Mouse (Mus musculus) liver, embryonic 11.5 days (tissue): ENCODE measurements around the gene Car10. TPM values are rescaled to one million over a fixed set of nuclear protein-coding genes. Genes with fewer than 3 reads are reported as not detected.
A peak's percentile ranks its signal among the peaks of the same experiment; 100 is the strongest.

Experiments used
- ATAC-seq: fragments of 200-750 bp; cut with Nextera tagmentation; replicated peaks from 2 replicates; pipeline ENCODE4 v1.8.0; 2017; ENCODE audit warnings: moderate number of reproducible peaks, mild to moderate bottlenecking, moderate TSS enrichment, moderate library complexity; ENCODE audit not compliant: low FRiP score
- DNase-seq: peaks from one replicate; pipeline ENCODE4 v3.0.0-alpha.2; 2017; ENCODE audit warnings: low spot score
- H3K27ac ChIP-seq: fragments of 300-500 bp; sonication (generic); 2 replicates; pipeline ENCODE4 v1.5.1; 2014; ENCODE audit warnings: mild to moderate bottlenecking, low read depth, low read length, control low read depth
- H3K27me3 ChIP-seq: fragments of 300-500 bp; sonication (generic); replicated peaks from 2 replicates; pipeline ENCODE4 v1.6.1; 2014; ENCODE audit warnings: low read length, mixed read lengths; ENCODE audit not compliant: control insufficient read depth, insufficient read depth
- H3K36me3 ChIP-seq: fragments of 300-500 bp; sonication (generic); 2 replicates; pipeline ENCODE4 v1.6.1; 2014; ENCODE audit warnings: mild to moderate bottlenecking, low read length, moderate library complexity, mixed read lengths; ENCODE audit not compliant: control insufficient read depth, insufficient read depth
- H3K4me1 ChIP-seq: fragments of 300-500 bp; sonication (generic); replicated peaks from 2 replicates; pipeline ENCODE4 v1.6.1; 2014; ENCODE audit warnings: low read length, mixed read lengths; ENCODE audit not compliant: control insufficient read depth, insufficient read depth
- H3K4me2 ChIP-seq: fragments of 300-500 bp; sonication (generic); 2 replicates; pipeline ENCODE4 v1.6.1; 2014; ENCODE audit warnings: mild to moderate bottlenecking, control low read depth, moderate library complexity
- H3K4me3 ChIP-seq: fragments of 300-500 bp; sonication (generic); 2 replicates; pipeline ENCODE4 v1.5.1; 2014; ENCODE audit warnings: low read depth, low read length, control low read depth
- H3K9ac ChIP-seq: fragments of 300-500 bp; sonication (generic); 2 replicates; pipeline ENCODE4 v1.6.1; 2014; ENCODE audit warnings: low read depth, low read length, control low read depth
- H3K9me3 ChIP-seq: fragments of 300-500 bp; sonication (generic); 2 replicates; pipeline ENCODE4 v1.6.1; 2016; ENCODE audit warnings: low read length, inconsistent platforms, mixed read lengths; ENCODE audit not compliant: control insufficient read depth
- WGBS: fragments of 180-500 bp; shearing (Covaris S2); extraction: QIAGEN DNeasy Blood & Tissue Kit; methylation state at CpG from one replicate; pipeline ENCODE4 v1.1.7; 2014; 5-methylcytosine and 5-hydroxymethylcytosine counted together
- polyA plus RNA-seq: library from polyadenylated mRNA; unstranded; fragments of >200 nt; fragmentation: Nextera tagmentation; extraction: Ambion mirVana; gene quantifications from 2 replicates; pipeline ENCODE4 v1.2.1, GENCODE M21; 2014

Gene Car10
- 0.18 and 0.27 TPM in 2 replicates for polyA plus RNA-seq

DNA sequence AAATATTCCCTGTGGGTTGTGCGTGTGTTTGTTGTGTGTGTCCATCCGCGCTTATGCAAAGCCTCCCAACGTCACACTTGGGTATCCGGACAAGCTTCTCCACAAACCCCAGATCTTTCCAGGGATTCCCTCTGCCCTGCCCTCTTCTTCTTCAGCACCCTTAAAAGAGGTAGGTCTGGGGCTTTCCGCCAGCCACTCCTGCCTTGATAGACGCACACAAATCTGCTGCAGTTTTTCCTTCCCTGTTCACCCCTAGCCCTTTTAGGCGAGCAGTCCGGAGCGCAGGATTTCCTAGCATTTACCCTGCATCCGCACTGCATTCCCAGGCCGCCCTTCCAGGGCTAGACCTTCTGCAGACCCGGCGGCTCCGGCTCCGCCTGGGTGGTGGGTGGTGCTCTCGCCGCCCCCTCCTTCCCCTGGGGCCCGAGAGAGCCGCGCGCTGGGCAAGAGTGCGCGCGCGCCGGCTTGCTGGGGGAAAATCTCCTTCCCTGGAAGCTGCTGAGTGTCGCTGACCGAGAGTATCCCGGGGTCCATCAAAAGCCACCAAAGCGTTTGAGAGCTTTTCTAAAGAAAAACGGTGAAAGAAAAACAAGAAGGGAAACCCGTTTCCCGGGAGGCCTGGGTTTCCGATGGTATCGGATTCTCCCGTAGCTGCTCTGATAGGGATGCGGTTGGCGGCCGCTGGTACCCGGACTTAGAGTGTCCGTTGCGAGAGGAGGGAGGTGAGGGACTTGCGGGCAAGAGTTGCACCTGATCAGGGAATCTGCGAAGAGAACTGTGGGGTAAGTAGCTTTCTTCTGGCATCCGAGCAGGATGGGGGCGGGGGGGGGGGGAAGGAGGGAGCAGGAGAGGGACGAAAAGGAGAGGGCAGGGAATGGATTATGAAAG, at the start of gene Car10:
TSS of gene Car10 (plus strand) at position 88 of the 888 bp plus-strand sequence.
- peak within 1 kb of the TSS; percentile 36 for H3K4me3 ChIP-seq
- DNase-seq (no peak), ATAC-seq (no peak)
- H3K4me2 ChIP-seq: peak within 1 kb of the TSS; percentile 61
- H3K27ac ChIP-seq: no peak within 1 kb of the TSS
- WGBS: under 1% methylated on average over 47 of the region's 48 CpGs
- H3K9ac ChIP-seq: no peak within 1 kb of the TSS
- H3K27me3 ChIP-seq: peaks cover 48% of the 10 kb centered on the region
- no peaks in the 10 kb centered on the region for H3K36me3 ChIP-seq
- H3K4me1 ChIP-seq: peaks cover 4% of the 10 kb centered on the region; the same call in 1 of the 2 replicates
- no peaks in the 10 kb centered on the region for H3K9me3 ChIP-seq

- H3K9me3 ChIP-seq: no peaks in the 10 kb centered on the region
- H3K4me1 ChIP-seq: no peaks in the 10 kb centered on the region
- ATAC-seq: no peak
- H3K27me3 ChIP-seq: no peaks in the 10 kb centered on the region
- H3K4me2 ChIP-seq: no peak overlapping the region
- no peak overlapping the region for H3K27ac ChIP-seq
- no peak for DNase-seq
- no peaks in the 10 kb centered on the region for H3K36me3 ChIP-seq
- H3K9ac ChIP-seq: no peak overlapping the region
- WGBS: 65% methylated on average over 6 of the region's 6 CpGs
- H3K4me3 ChIP-seq: no peak overlapping the region
Measured at GRCm38 (mm10) chr11:93065021-93065420, 32.8 kb upstream of the Car10 start.

DNA sequence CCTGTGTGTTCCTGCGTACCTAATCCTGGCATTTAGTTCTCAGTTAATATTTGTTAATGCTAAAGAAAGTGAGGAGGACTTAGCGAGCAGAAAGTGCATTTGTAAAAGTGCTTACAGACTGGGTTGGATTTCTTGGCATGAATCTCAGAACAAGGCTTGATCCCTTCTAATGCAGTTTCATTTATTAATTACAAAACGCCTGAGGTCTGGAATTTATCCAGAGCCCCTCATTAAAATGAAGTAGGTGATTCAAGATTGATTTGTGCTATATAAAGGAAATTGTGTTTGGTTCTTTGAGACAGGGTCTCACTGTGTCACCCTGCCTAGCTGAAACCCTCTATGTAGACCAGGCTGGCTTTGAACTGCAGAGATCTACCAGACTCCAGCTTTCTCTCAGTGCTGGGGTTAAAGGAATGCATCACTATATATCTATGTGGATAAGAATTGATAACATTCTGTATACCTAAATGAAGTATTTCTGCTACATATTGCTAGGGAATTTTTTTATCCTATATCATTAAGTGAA, 32.1 kb upstream of the Car10 start:
- Histone ChIP-seq H3K9me3 (no peaks in the 10 kb centered on the region), H3K27me3 (no peaks in the 10 kb centered on the region), H3K4me3 (no peak overlapping the region), H3K4me1 (no peaks in the 10 kb centered on the region), H3K36me3 (no peaks in the 10 kb centered on the region), H3K9ac (no peak overlapping the region), H3K4me2 (no peak overlapping the region), H3K27ac (no peak overlapping the region)
- WGBS: 70% methylated on average over 3 of the region's 3 CpGs
- ATAC-seq (no peak), DNase-seq (no peak)

DNA sequence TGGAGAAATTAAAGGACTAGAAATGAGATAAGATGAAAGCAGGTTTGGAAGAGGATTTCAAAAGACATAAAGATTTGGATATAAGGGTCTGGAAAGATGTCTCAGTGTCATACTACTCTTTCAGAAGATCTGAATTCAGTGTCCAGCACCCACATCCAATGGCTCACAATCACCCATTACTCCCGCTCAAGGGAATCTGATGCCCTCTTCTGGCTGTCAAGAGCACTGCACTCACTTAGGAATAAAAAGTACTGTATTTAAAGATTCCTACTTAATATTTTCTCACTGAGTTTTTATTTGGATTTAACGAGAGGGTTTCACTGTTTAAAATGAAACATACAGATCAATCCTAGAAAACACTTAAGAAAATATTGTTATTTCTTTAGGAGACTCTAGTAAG, 2.2 kb upstream of the Car10 start:
- no peak overlapping the region for H3K27ac ChIP-seq
- H3K9ac ChIP-seq: no peak overlapping the region
- no peaks in the 10 kb centered on the region for H3K36me3 ChIP-seq
- H3K4me3 ChIP-seq: no peak overlapping the region
- peaks cover 35% of the 10 kb centered on the region for H3K27me3 ChIP-seq
- no peak for DNase-seq
- H3K4me1 ChIP-seq: peaks cover 4% of the 10 kb centered on the region; the same call in 1 of the 2 replicates
- H3K9me3 ChIP-seq: no peaks in the 10 kb centered on the region
- WGBS: 10% methylated on average over 2 of the region's 2 CpGs
- no peak overlapping the region for H3K4me2 ChIP-seq
- no peak for ATAC-seq

DNA sequence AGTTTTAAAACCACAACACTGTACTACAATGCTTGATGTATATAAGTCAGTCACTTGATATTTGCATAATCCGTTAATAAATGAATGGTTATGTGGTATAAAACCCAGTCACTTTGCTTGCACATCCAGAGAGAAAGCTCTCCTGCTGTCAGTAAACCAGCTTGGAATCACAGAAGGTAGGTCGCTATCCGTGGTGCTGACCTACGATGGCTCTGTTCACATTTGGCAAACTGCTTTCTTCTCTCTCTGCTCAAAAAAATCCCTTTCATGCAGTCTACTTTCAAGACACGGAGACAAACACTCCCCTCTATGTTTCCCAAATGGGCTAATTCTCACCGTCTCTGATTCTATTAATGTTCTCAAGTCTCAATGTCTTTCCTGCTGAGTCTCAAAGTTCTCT, 827 bp upstream of the Car10 start:
- Histone ChIP-seq H3K4me1 (peaks cover 4% of the 10 kb centered on the region; the same call in 1 of the 2 replicates), H3K27ac (no peak overlapping the region), H3K9me3 (no peaks in the 10 kb centered on the region), H3K36me3 (no peaks in the 10 kb centered on the region), H3K4me2 (no peak overlapping the region), H3K27me3 (peaks cover 48% of the 10 kb centered on the region), H3K9ac (no peak overlapping the region), H3K4me3 (no peak overlapping the region)
- WGBS: 3% methylated on average over 6 of the region's 6 CpGs
- ATAC-seq: no peak
- DNase-seq: peak; percentile 47

- 5% methylated on average over 14 of the region's 14 CpGs for WGBS
Measured at GRCm38 (mm10) chr11:93097431-93097851, 387 bp upstream of the Car10 start.

GRCm38 (mm10) chr11:93098933-93099381, 1.1 kb downstream of the Car10 start:
- Histone ChIP-seq H3K4me3 (peak overlapping the region; percentile 36), H3K4me1 (peaks cover 4% of the 10 kb centered on the region; the same call in 1 of the 2 replicates), H3K36me3 (no peaks in the 10 kb centered on the region), H3K4me2 (peak overlapping the region; percentile 61), H3K27ac (no peak overlapping the region), H3K27me3 (peaks cover 48% of the 10 kb centered on the region), H3K9me3 (no peaks in the 10 kb centered on the region), H3K9ac (no peak overlapping the region)
- under 1% methylated on average over 37 of the region's 37 CpGs for WGBS
- no peak for DNase-seq
- no peak for ATAC-seq

More at GRCm38 (mm10) chr11:93097431-93097851, 387 bp upstream of the Car10 start:
- DNase-seq (no peak), ATAC-seq (no peak)
- Histone ChIP-seq H3K4me3 (no peak overlapping the region), H3K27ac (no peak overlapping the region), H3K9ac (no peak overlapping the region), H3K27me3 (peaks cover 48% of the 10 kb centered on the region), H3K4me1 (peaks cover 4% of the 10 kb centered on the region; the same call in 1 of the 2 replicates), H3K4me2 (no peak overlapping the region), H3K9me3 (no peaks in the 10 kb centered on the region), H3K36me3 (no peaks in the 10 kb centered on the region)

DNA sequence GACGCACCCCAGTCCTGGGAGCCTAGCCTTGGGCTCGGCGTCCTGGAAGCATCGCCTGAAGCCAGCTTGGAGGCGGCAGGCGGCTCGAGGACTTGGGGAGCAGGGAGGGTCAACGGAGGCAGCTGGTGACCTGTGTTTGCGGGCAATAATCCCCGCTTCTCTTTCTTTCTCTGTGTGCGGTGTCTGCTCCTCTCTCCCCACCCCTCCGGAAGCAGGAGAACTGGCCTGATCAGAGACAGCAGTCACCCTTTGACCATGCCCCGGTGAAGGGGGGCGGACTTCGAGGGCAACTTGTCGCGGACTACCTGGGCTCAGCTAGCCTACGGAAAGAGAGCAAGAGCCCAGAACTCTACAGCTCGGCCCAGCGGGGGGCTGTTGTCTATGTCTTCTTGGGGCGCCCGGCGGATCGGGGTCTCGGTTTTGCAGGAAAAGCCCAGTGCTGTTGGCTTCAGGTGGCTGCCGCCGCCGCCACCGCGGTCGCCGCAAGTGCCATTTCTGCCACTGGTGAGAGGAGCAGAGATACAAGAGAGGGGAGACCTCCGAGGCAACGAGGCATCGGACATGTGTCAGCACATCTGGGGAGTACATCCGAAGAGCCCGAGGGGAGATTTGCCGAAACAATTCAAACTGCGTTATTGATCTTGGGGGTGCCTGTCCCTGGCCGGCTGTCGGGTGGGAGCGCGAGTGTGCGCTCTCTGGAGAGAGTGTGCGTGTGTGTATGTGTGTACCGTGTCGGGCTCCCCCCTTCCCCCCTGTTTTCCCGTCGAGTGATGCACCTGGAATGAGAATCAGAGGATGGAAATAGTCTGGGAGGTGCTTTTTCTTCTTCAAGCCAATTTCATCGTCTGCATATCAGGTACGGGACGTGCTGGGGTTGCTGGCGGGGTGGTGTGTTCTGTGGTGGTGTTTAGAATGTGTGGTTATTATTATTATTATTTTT, 1.9 kb downstream of the Car10 start:
- Histone ChIP-seq H3K9me3 (no peaks in the 10 kb centered on the region), H3K4me2 (peak overlapping the region; percentile 61), H3K36me3 (no peaks in the 10 kb centered on the region), H3K9ac (no peak overlapping the region), H3K27ac (no peak overlapping the region), H3K4me1 (peaks cover 4% of the 10 kb centered on the region; the same call in 1 of the 2 replicates), H3K4me3 (peak overlapping the region; percentile 36), H3K27me3 (peaks cover 48% of the 10 kb centered on the region)
- 2% methylated on average over 52 of the region's 53 CpGs for WGBS
- DNase-seq (no peak), ATAC-seq (no peak)
